Mouse (Mus musculus) forelimb bud, embryonic 11.5 days (tissue): ENCODE measurements around the gene Gm10382.

Experiments used
- DNase-seq: peaks from one replicate; pipeline ENCODE4 v3.0.0-alpha.2; 2012; ENCODE audit warnings: low read depth, low spot score

Gene Gm10382

GRCm38 (mm10) chr5:125389131-125389578 is at the start of gene Gm10382:
TSS of gene Gm10382 (plus strand) at chr5:125389322.
- peak; percentile 73 for DNase-seq

GRCm38 (mm10) chr5:125339851-125340531 is 49.1 kb upstream of the Gm10382 start:
- no peak for DNase-seq

GRCm38 (mm10) chr5:125340547-125341262 is 48.4 kb upstream of the Gm10382 start, which contains the start of gene Scarb1:
TSS of gene Scarb1 (minus strand) at chr5:125341094.
- DNase-seq, result peak; percentile 68

GRCm38 (mm10) chr5:125341459-125342090 is 47.5 kb upstream of the Gm10382 start:
- no peak for DNase-seq

GRCm38 (mm10) chr5:125344296-125344695 is 44.8 kb upstream of the Gm10382 start:
- no peak for DNase-seq

GRCm38 (mm10) chr5:125348067-125348466 is 41.1 kb upstream of the Gm10382 start:
- DNase-seq, result no peak

GRCm38 (mm10) chr5:125348487-125348886 is 40.6 kb upstream of the Gm10382 start:
- peak; percentile 39 for DNase-seq

GRCm38 (mm10) chr5:125349391-125349790 is 39.7 kb upstream of the Gm10382 start:
- DNase-seq, result no peak

- no peak for DNase-seq
These were observed 38.1 kb upstream of the Gm10382 start for GRCm38 (mm10) chr5:125351057-125351456.

GRCm38 (mm10) chr5:125351939-125352338 is 37.2 kb upstream of the Gm10382 start:
- DNase-seq, result no peak

- DNase-seq, result no peak
These were observed 36.3 kb upstream of the Gm10382 start for GRCm38 (mm10) chr5:125352781-125353294.

- DNase-seq, result peak; percentile 34
These were observed 34.1 kb upstream of the Gm10382 start for GRCm38 (mm10) chr5:125354885-125355492.

- DNase-seq, result no peak
These were observed 33.5 kb upstream of the Gm10382 start for GRCm38 (mm10) chr5:125355650-125356049.

GRCm38 (mm10) chr5:125357543-125358269 is 31.4 kb upstream of the Gm10382 start:
- DNase-seq, result no peak

- no peak for DNase-seq
These were observed 30.9 kb upstream of the Gm10382 start for GRCm38 (mm10) chr5:125358270-125358608.

GRCm38 (mm10) chr5:125360566-125360965 is 28.6 kb upstream of the Gm10382 start:
- no peak for DNase-seq

GRCm38 (mm10) chr5:125360981-125361510 is 28.1 kb upstream of the Gm10382 start:
- no peak for DNase-seq

GRCm38 (mm10) chr5:125363894-125364293 is 25.2 kb upstream of the Gm10382 start:
- no peak for DNase-seq

- DNase-seq, result no peak
These were observed 24.2 kb upstream of the Gm10382 start for GRCm38 (mm10) chr5:125364851-125365429.

- no peak for DNase-seq
These were observed 21.0 kb upstream of the Gm10382 start for GRCm38 (mm10) chr5:125368156-125368555.

GRCm38 (mm10) chr5:125368568-125368967 is 20.6 kb upstream of the Gm10382 start:
- peak; percentile 67 for DNase-seq
